Mouse (Mus musculus) liver, adult 2 months (tissue): ENCODE measurements around the gene Fam102b.

Source experiments
- CTCF ChIP-seq: fragments of 200-500 bp; IDR thresholded peaks from 2 replicates; pipeline ENCODE4 v1.5.1; 2011; ENCODE audit warnings: low read depth, low read length, control low read depth
- POLR2A ChIP-seq: fragments of 200-500 bp; IDR thresholded peaks from 2 replicates; pipeline ENCODE4 v1.6.1; 2011; ENCODE audit warnings: low read length, control low read depth; ENCODE audit not compliant: insufficient read depth; ENCODE audit errors: extremely low read depth

- no peak for TF ChIP-seq CTCF
- TF ChIP-seq POLR2A = no peak
Observed at GRCm38 (mm10) chr3:108921822-108922221, 105.6 kb downstream of the Fam102b start.
